Mouse (Mus musculus) ES-E14 (cell line): Measurements from ENCODE around the gene Lurap1l.

Experiments used
- MAFK ChIP-seq: IDR thresholded peaks from 2 replicates; pipeline ENCODE4 v1.6.1; 2014; ENCODE audit warnings: mild to moderate bottlenecking, low read depth, low read length, inconsistent platforms; ENCODE audit not compliant: insufficient read depth
- ZC3H11A ChIP-seq: IDR thresholded peaks from 2 replicates; pipeline ENCODE4 v1.6.1; 2012; ENCODE audit warnings: low read depth, mild to moderate bottlenecking, inconsistent platforms, low read length, borderline replicate concordance
- ZNF384 ChIP-seq: IDR thresholded peaks from 2 replicates; pipeline ENCODE4 v1.6.1; 2012; ENCODE audit warnings: low read depth, low read length, inconsistent platforms

GRCm38 (mm10) chr4:80864511-80864922, 45.9 kb upstream of the Lurap1l start:
- TF ChIP-seq ZC3H11A (no peak), ZNF384 (no peak), MAFK (no peak)
